ENCODE assay signal across 14 mouse cellular contexts in the genomic region with DNA sequence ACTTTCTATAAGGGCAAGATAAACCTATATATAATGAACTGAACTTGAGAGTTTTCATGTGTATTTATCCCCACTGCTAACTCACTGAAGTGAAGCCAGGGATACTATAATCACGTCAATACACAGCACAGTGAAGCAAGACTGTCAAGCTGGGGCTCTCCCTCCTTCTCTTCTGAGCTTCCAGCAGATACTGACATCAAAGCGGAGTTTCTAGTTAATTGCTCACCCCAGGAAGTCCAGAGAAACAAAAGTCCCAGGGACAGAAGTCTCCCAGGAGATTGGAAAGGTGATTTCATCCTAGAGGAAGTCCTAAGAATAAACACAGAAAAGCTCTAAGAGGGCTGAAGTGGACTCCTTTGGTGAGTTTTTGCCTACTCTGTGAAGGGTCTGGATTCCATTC.
DNase-seq lines count a peak whose midpoint lies in the region; ATAC-seq and TF ChIP-seq lines count a peak whose summit lies in the region.
"Had no signal": no experiment of that assay in that cellular context is flagged by ENCODE, and none has a peak within 500 bp of the region (broad histone marks: within the 10 kb centered on the region; RNA-seq: fewer than 3 reads in every experiment).

No protein-coding gene starts in this region.

- intact Hi-C loops in gastrocnemius, adult 2 months (cut with DNase I), result no loop called here
- intact Hi-C loops in gastrocnemius, postnatal 14 days (cut with DNase I; ENCODE audit: low total_unique reads), result no loop called here
- intact Hi-C loops in heart, postnatal 14 days (cut with DNase I), result no loop called here

- no peak for TF ChIP-seq POLR2A in lung, adult 2 months (IDR thresholded peaks at IDR 0.05; ENCODE audit: borderline replicate concordance, extremely low read depth, low read depth, low read length)

- peaks cover 12% of the 10 kb centered on the region; the same call in 1 of the 2 replicates for H3K4me1 ChIP-seq in heart, postnatal 0 days (ENCODE audit: control insufficient read depth, insufficient read depth)
- H3K4me1 ChIP-seq in lung, embryonic 15.5 days, result peaks cover 28% of the 10 kb centered on the region
- peaks cover 13% of the 10 kb centered on the region; the same call in 1 of the 2 replicates for H3K4me1 ChIP-seq in lung, adult 2 months (ENCODE audit: control insufficient read depth, insufficient read depth, low read length)
- peaks cover 15% of the 10 kb centered on the region for H3K4me1 ChIP-seq in hindbrain, embryonic 12.5 days

- H3K9me3 ChIP-seq in heart, postnatal 0 days (replicated peaks; ENCODE audit: control insufficient read depth, low read length), result no peaks in the 10 kb centered on the region
- H3K9me3 ChIP-seq in lung, embryonic 15.5 days, result no peaks in the 10 kb centered on the region
- H3K9me3 ChIP-seq in hindbrain, embryonic 12.5 days (replicated peaks), result no peaks in the 10 kb centered on the region

- H3K9ac ChIP-seq in heart, postnatal 0 days (replicated peaks; ENCODE audit: low read depth, low read length), result no peak overlapping the region
- no peak overlapping the region for H3K9ac ChIP-seq in lung, embryonic 15.5 days
- no peak overlapping the region for H3K9ac ChIP-seq in hindbrain, embryonic 12.5 days

- peak overlapping the region; percentile 59 for H3K27ac ChIP-seq in gastrocnemius, adult 2 months
- H3K27ac ChIP-seq in heart, postnatal 0 days (ENCODE audit: low read depth), result 0 out of 2 replicates have a peak overlapping the region, but pooled peaks have one; percentile 22
- H3K27ac ChIP-seq in lung, embryonic 15.5 days, result peak overlapping the region; percentile 20; the same call in 1 of the 2 replicates
- H3K27ac ChIP-seq in hindbrain, embryonic 12.5 days, result no peak overlapping the region

- 41% methylated on average over 2 of the region's 2 CpGs for WGBS in heart, postnatal 0 days
- 10% methylated on average over 2 of the region's 2 CpGs for WGBS in lung, embryonic 15.5 days
- 26% methylated on average over 2 of the region's 2 CpGs for WGBS in lung, adult 2 months
- 16% methylated on average over 2 of the region's 2 CpGs for WGBS in hindbrain, embryonic 12.5 days

- H3K36me3 ChIP-seq in heart, postnatal 0 days (replicated peaks; ENCODE audit: control insufficient read depth, insufficient read depth, low read length), result no peaks in the 10 kb centered on the region
- H3K36me3 ChIP-seq in lung, embryonic 15.5 days, result no peaks in the 10 kb centered on the region
- H3K36me3 ChIP-seq in hindbrain, embryonic 12.5 days, result no peaks in the 10 kb centered on the region

- DNase-seq in gastrocnemius, adult 2 months, result no peak
- DNase-seq in gastrocnemius, postnatal 14 days, result no peak
- no peak for DNase-seq in heart, postnatal 0 days (ENCODE audit: low spot score)
- no peak for DNase-seq in heart, postnatal 14 days
- DNase-seq in lung, adult 2 months, result no peak
- DNase-seq in ZHBTc4 (ENCODE audit: low read depth, low spot score), result peak; percentile 42
- DNase-seq: cerebellum, adult 9-10 months; gastrocnemius, postnatal 10 days; kidney, adult 11 months; midbrain, embryonic 14.5 days; thymus, postnatal 25 days had no signal

- no peak for ATAC-seq in heart, postnatal 0 days (ENCODE audit: insufficient read depth, low read depth)
- peak; percentile 49; the same call in 1 of the 2 replicates for ATAC-seq in lung, embryonic 15.5 days (ENCODE audit: borderline replicate concordance, extremely low read depth, low FRiP score, low TSS enrichment)
- no peak for ATAC-seq in hindbrain, embryonic 12.5 days (ENCODE audit: low FRiP score)
- ATAC-seq: forebrain, embryonic 14.5 days had no signal

- H3K4me3 ChIP-seq in gastrocnemius, adult 2 months, result no peak overlapping the region
- no peak overlapping the region for H3K4me3 ChIP-seq in heart, postnatal 0 days (ENCODE audit: low read depth, low read length)
- no peak overlapping the region for H3K4me3 ChIP-seq in lung, embryonic 15.5 days
- H3K4me3 ChIP-seq in lung, adult 2 months (replicated peaks; ENCODE audit: extremely low read depth, low read depth, low read length), result no peak overlapping the region
- no peak overlapping the region for H3K4me3 ChIP-seq in hindbrain, embryonic 12.5 days

- no peak for TF ChIP-seq EP300 in heart, postnatal 0 days (IDR thresholded peaks at IDR 0.05; ENCODE audit: low read depth)

- no peak for TF ChIP-seq CTCF in gastrocnemius, adult 2 months (IDR thresholded peaks at IDR 0.05)
- no peak for TF ChIP-seq CTCF in heart, postnatal 0 days (IDR thresholded peaks at IDR 0.05; ENCODE audit: low read depth)
- TF ChIP-seq CTCF in lung, adult 2 months (IDR thresholded peaks at IDR 0.05; ENCODE audit: insufficient read depth, low read length), result no peak

- H3K4me2 ChIP-seq in heart, postnatal 0 days (ENCODE audit: low read depth, low read length), result no peak overlapping the region
- H3K4me2 ChIP-seq in lung, embryonic 15.5 days, result no peak overlapping the region
- H3K4me2 ChIP-seq in hindbrain, embryonic 12.5 days (replicated peaks), result no peak overlapping the region

- no peaks in the 10 kb centered on the region for H3K27me3 ChIP-seq in heart, postnatal 0 days (ENCODE audit: control insufficient read depth, insufficient read depth, low read length)
- H3K27me3 ChIP-seq in lung, embryonic 15.5 days, result no peaks in the 10 kb centered on the region
- no peaks in the 10 kb centered on the region for H3K27me3 ChIP-seq in hindbrain, embryonic 12.5 days
